Mouse (Mus musculus) bone marrow macrophage, adult 2 months (primary cell): ENCODE data around the gene Hist1h1e. TPM values are rescaled to one million over a fixed set of nuclear protein-coding genes. Genes with fewer than 3 reads are reported as not detected.

Experiments used
- H3K27ac ChIP-seq: 2 replicates; pipeline ENCODE4 v1.5.1; 2012; ENCODE audit warnings: low read depth, low read length; ENCODE audit not compliant: insufficient read depth
- H3K4me1 ChIP-seq: 2 replicates; pipeline ENCODE4 v1.6.1; 2012; ENCODE audit warnings: low read length; ENCODE audit not compliant: control insufficient read depth, insufficient read depth
- H3K4me3 ChIP-seq: 2 replicates; pipeline ENCODE4 v1.5.1; 2012; ENCODE audit warnings: mild to moderate bottlenecking, low read length, moderate library complexity; ENCODE audit not compliant: insufficient read depth
- CTCF ChIP-seq: IDR thresholded peaks from 2 replicates; pipeline ENCODE4 v1.5.1; 2012; ENCODE audit warnings: low read depth, mild to moderate bottlenecking, low read length, moderate library complexity
- POLR2A ChIP-seq: IDR thresholded peaks from 2 replicates; pipeline ENCODE4 v1.6.1; 2012; ENCODE audit warnings: mild to moderate bottlenecking, low read depth, low read length, borderline replicate concordance
- polyA plus RNA-seq: library from polyadenylated mRNA; stranded (reverse); fragments of >200 nt; gene quantifications from 2 replicates; pipeline ENCODE4 v1.2.4, GENCODE M21; 2012; ENCODE audit not compliant: missing spikeins, insufficient read depth, insufficient read length

The Hist1h1e gene
- polyA plus RNA-seq, 1 experiment: 2.6 TPM

DNA sequence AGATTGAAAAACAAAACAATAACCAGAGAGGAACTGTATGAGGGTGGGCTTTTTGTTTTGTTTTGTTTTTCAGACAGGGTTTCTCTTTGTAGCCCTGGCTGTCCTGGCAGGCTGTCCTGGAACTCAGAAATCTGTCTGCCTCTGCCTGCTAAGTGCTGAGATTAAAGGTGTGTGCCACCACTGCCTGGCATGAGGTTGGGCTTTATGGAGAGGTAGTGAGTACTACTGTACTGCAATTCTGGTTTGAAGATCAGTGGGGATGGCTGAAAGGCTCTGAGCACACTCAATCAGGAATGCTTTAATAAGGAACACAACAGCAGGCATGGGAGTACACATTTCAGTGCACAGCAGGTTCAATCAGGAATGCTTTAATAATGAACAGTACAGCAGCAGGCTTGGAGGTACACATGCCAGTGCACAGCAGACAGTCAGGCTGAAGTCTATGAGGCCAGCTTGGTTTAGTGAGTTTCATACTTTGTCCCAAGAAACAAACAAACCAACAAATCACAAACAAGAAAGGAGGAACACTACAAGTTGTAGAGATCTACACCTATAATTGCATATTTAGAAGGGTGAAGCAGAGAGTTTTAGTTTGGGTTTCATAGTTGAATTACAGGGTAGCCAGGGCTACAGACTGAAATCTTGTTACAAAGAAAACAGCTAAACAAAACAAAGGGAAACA lies 38.8 kb downstream of the Hist1h1e start:
- Histone ChIP-seq H3K4me1 (peaks cover 21% of the 10 kb centered on the region), H3K27ac (peak overlapping the region; percentile 75), H3K4me3 (no peak overlapping the region)
- TF ChIP-seq POLR2A (no peak), CTCF (no peak)

DNA sequence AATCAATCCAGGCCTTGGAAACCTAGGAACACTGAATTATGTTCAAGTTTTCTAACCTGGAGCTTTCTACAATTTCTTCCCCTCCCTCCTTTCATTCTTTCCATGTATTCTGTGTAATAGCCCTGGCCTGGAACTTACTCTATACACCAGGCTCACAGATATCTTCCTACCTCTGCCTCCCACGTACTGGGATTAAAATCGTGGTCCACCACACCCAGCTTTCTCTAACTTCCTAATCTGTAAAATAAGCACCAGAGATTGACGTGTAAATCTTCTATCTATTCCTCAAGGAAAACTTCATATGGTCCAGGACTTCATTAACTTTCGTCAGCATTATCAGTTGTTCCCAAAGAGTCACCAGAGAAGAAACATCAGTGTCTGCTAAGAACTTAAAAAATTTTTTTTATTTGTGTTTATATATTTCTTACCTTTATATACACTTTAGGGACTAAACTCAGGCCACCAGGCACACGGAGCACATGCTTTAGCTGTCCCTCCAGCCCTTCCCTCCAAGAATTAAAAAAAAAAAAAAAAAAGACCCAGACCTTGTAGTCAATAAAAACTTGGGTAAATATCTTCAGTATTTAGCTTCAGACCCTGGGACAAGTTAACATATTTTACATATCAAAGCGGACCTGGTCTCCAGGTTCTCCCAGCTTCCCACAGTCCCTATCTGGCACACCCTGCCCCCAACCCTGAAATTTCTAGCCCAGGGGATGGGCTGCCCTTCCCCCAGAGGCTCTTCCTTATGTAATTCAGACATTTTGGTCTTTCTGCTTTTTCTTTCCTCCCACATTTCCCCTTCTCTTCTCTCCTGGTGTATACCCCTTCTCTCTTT lies 39.9 kb downstream of the Hist1h1e start:
- TF ChIP-seq CTCF: no peak
- peak overlapping the region; percentile 75 for H3K27ac ChIP-seq
- H3K4me3 ChIP-seq: peak overlapping the region; percentile 57
- H3K4me1 ChIP-seq: peaks cover 23% of the 10 kb centered on the region

DNA sequence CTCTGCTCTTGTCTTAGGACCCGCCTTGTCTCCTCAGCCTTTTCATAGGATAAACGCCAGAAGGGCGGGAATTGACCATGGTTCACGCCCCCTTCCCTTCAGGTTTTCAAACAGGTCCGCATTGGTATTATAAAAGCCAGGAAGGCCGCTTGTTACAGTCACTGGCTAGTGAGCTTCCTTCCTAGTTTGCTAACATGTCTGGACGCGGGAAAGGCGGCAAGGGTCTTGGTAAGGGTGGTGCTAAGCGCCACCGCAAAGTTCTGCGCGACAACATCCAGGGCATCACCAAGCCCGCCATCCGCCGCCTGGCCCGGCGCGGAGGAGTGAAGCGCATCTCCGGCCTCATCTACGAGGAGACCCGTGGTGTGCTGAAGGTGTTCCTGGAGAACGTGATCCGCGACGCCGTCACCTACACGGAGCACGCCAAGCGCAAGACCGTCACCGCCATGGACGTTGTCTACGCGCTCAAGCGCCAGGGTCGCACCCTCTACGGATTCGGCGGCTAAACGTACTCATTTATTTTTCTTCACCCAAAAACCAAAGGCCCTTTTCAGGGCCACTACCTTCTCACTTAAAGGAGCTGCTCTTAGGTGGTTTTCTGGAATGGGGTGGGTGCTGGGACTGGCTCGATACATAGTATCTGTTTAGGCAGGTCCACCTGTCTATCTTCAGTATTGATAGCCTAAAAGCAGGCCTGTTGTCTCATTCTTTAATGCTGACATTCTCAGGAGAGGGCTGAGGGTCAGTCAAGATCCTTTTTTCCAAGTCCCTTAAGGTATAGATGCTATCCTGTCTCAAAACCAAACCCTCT lies 40.7 kb downstream of the Hist1h1e start, which contains the start of gene Hist1h4d:
Hist1h4d (plus strand) TSS at position 191 of the 811 bp plus-strand sequence.
- H3K4me3 ChIP-seq: peak within 1 kb of the TSS; percentile 57
- H3K4me1 ChIP-seq: peaks cover 26% of the 10 kb centered on the region
- TF ChIP-seq CTCF (no peak), POLR2A (peak; percentile 96)
- peak within 1 kb of the TSS; percentile 75 for H3K27ac ChIP-seq

DNA sequence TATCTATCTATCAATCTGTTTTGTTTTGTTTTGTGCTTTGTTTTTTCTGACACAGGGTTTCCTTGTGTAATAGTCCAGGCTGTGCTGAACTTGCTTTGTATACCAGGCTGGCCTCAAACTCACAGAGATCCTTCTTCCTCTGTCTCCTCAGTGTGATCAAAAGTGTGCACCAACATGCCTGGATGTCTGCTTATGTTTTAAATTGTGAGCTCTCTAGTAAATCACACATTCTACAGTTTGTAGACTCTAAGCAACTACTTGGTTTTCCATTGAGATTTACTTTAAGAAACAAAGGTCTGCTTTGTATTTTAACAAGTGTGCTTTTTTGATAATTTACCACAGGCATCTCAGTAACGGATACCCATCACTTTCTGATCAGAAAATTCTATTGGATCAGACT lies 44.5 kb downstream of the Hist1h1e start:
- H3K27ac ChIP-seq: no peak overlapping the region
- TF ChIP-seq CTCF: no peak
- no peak for TF ChIP-seq POLR2A

DNA sequence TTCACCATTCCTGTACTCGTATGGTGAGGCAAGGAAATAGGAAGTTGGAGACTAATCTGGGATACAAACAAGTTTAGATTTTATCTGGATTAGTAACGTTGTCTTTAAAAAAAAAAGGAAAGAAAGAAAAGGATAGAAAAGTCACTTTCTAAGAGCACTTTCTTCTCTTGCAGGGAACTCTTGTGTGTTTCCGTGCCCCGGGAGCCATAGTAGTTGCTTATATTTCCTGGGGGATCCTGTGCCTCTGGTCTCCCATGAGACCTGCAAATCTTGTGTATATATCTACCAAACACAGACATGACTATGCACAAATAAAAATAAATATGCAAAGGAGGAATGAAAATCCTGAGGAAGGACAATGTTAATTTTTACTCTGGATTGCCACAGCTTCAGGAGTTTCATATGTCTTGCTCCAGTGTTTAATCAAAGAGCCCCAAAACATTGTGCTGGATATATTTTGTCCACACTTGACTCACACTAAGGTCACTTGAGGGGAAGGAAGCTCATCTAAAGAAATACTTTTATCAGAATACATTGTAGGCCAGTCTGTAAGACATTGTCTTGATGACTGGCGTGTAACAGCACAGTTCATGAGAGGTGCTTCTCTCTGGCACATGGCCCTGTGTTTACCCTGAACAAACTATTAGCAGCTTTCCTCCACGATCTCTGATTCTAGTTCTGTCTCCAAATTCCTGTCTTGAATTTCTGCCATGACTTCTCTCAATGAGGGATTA lies 45.3 kb downstream of the Hist1h1e start:
- peak overlapping the region; percentile 63 for H3K4me3 ChIP-seq
- H3K27ac ChIP-seq: peak overlapping the region; percentile 81; the same call in 1 of the 2 replicates
- TF ChIP-seq CTCF (no peak), POLR2A (no peak)
- peaks cover 12% of the 10 kb centered on the region for H3K4me1 ChIP-seq

More for the DNA sequence above, 44.5 kb downstream of the Hist1h1e start:
- no peak overlapping the region for H3K4me3 ChIP-seq
- H3K4me1 ChIP-seq: peaks cover 16% of the 10 kb centered on the region

DNA sequence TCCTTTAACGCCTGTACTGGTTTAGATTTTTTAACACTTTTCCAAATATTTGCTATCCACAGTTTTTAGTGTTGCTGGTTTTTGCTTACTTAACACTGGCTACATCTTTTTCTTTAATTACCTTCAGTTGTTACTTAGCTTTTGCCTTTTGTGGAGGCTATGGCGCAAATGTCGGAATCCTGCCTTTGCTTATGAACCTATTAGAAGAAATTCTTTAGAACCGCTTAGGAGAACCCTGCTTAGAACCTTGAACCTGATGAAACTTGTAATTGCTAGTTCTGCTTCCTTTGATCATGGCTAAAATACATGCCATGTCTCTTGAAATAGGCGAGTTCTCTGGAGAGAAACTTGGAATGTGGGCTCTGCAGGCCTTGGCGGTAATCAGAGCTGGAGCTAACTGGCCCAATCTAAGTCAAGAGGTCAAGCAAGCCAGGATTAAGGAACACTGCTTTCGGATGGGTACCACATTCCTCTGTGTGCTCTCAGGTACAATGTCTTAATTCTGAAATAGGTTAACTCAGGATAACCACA lies 45.9 kb downstream of the Hist1h1e start:
- peak overlapping the region; percentile 81 for H3K27ac ChIP-seq
- H3K4me1 ChIP-seq: peaks cover 12% of the 10 kb centered on the region
- TF ChIP-seq POLR2A (no peak), CTCF (no peak)
- peak overlapping the region; percentile 63 for H3K4me3 ChIP-seq

DNA sequence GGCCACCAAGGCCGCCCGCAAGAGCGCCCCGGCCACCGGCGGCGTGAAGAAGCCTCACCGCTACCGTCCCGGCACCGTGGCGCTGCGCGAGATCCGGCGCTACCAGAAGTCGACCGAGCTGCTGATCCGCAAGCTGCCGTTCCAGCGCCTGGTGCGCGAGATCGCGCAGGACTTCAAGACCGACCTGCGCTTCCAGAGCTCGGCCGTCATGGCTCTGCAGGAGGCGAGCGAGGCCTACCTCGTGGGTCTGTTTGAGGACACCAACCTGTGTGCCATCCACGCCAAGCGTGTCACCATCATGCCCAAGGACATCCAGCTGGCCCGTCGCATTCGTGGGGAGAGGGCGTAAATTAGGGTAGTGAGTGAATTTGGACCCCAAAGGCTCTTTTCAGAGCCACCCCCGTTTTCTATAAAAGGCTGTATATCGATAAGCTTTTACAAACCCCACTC lies 46.5 kb downstream of the Hist1h1e start:
- Histone ChIP-seq H3K4me3 (peak overlapping the region; percentile 63), H3K4me1 (peaks cover 12% of the 10 kb centered on the region), H3K27ac (peak overlapping the region; percentile 81)

DNA sequence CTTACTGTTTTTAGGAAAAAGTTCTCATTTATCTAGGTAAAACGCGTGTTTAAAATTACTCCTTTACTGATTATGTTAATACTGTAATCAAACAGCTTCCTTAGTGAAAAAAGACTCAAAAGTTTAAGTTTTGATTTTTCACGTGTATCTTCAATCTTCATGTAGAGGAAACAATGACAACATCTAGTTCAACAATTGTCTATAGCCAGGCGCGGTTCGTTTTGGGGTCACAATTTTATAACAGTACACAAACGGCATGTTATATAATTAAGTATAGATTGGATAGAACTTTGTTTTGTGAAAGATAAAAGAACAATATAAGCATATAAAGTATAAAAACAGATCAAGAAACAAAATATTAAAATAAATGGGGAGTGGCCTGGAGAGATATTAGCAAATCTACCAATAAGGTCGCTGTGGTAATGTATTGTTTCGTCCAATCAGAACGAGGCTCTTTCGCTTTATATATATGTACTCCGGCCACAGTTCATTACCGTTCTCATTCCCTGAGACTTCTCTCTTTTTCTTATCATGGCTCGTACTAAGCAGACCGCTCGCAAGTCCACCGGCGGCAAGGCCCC lies 47.0 kb downstream of the Hist1h1e start, which contains the start of gene Hist1h3d:
Hist1h3d (plus strand) TSS at position 493 of the 581 bp plus-strand sequence.
- TF ChIP-seq CTCF (no peak), POLR2A (no peak)
- Histone ChIP-seq H3K4me3 (peak within 1 kb of the TSS; percentile 63), H3K4me1 (peaks cover 10% of the 10 kb centered on the region), H3K27ac (peak within 1 kb of the TSS; percentile 83)

DNA sequence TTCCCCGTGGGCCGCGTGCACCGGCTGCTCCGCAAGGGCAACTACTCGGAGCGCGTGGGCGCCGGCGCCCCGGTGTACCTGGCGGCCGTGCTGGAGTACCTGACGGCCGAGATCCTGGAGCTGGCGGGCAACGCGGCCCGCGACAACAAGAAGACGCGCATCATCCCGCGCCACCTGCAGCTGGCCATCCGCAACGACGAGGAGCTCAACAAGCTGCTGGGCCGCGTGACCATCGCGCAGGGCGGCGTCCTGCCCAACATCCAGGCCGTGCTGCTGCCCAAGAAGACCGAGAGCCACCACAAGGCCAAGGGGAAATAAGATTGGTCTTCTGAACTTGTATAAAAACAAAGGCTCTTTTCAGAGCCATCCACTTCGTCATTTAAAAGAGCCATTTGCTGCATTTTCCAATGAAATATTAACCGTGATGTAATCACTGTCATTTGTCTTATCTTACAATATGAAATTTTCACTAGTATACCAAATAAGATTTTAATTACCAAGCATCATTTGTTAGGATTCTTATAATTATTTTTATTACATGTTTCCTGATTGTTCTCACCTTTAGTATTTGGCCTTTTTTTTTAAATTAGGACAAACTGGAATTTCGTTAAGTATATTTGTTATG lies 47.7 kb downstream of the Hist1h1e start:
- Histone ChIP-seq H3K27ac (peak overlapping the region; percentile 83), H3K4me3 (peak overlapping the region; percentile 42; the same call in 1 of the 2 replicates), H3K4me1 (peaks cover 13% of the 10 kb centered on the region)

DNA sequence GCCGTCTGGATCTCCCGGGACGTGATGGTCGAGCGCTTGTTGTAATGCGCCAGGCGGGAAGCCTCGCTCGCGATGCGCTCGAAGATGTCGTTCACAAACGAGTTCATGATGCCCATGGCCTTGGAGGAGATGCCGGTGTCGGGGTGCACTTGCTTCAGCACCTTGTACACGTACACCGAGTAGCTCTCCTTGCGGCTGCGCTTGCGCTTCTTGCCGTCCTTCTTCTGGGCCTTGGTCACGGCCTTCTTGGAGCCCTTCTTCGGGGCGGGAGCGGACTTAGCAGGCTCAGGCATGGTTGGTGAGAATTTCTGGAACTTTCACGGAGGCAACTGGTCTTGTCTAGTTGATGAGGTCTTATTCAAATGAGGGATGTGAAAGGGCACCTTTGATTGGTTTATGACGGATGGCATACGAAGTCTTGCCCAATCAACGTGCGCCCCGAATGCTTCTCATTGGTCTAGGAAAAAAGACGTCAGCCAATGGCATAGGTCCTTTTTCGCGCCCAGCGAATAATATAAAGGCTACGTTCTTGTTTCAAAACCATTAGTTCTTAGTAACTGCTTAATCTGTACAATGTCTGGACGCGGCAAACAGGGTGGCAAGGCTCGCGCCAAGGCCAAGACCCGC lies 48.3 kb downstream of the Hist1h1e start, which contains the start of the genes Hist1h2bf and Hist1h2ad:
Hist1h2bf (minus strand) TSS at position 299 of the 627 bp plus-strand sequence.
Hist1h2ad (plus strand) TSS at position 484 of the 627 bp plus-strand sequence.
- Histone ChIP-seq H3K27ac (peak within 1 kb of the TSS; percentile 83), H3K4me3 (peak within 1 kb of the TSS; percentile 53), H3K4me1 (peaks cover 15% of the 10 kb centered on the region)

DNA sequence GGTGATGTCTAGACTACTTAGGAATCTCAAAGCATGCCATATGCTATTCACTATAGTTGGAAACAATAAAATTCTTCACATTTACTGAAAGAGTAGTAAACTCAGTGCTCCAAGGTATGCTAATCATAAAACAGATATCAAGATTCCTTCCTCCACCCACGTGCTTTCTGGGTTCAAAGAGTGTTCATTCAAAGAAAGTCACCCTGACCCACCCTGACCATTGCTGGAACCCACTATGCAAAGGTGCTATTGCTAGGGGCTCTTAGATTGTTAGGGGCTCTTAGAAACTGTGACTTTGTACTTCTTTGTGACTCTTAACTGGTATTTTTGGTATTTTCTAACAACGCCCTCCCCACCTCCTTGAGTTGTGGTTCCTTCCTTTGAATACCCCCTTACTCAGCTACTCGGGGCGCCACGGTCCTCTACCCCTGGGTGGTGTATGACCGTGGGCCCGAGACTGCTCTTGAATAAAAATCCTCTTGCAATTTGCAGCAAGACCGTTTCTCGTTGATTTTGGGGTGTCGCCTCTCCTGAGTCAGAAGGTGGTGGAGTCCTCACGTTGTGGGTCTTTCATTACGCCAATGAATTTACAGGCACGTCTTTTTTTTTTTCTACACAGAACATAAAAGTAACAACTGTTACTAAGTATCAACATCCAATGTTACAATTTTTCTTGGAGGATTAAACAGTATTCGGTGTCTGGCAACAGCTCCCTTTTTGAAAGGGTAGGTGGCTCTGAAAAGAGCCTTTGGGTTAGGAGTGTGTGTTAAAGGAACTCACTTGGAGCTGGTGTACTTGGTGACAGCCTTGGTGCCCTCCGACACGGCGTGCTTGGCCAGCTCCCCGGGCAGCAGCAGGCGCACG lies 49.1 kb downstream of the Hist1h1e start:
- Histone ChIP-seq H3K27ac (peak overlapping the region; percentile 81), H3K4me3 (peak overlapping the region; percentile 53)

More for the DNA sequence above, 49.1 kb downstream of the Hist1h1e start:
- H3K4me1 ChIP-seq: peaks cover 15% of the 10 kb centered on the region
